ENCODE assay signal across 8 mouse cellular contexts in genomic region chr10:107272804-107273145, GRCm38 (mm10). TPM values are rescaled to one million over a fixed set of nuclear protein-coding genes. Genes with fewer than 3 reads are reported as not detected.
DNase-seq lines count a peak whose midpoint lies in the region; ATAC-seq and TF ChIP-seq lines count a peak whose summit lies in the region.

No protein-coding gene starts in this region.

- no peaks in the 10 kb centered on the region for H3K9me3 ChIP-seq in embryonic facial prominence, embryonic 10.5 days
- no peaks in the 10 kb centered on the region for H3K9me3 ChIP-seq in heart, postnatal 0 days (replicated peaks; ENCODE audit: control insufficient read depth, low read length)
- H3K9me3 ChIP-seq in liver, embryonic 14.5 days (ENCODE audit: control insufficient read depth, low read length): no peaks in the 10 kb centered on the region
- no peaks in the 10 kb centered on the region for H3K9me3 ChIP-seq in stomach, postnatal 0 days (ENCODE audit: control insufficient read depth, low read length)

- H3K36me3 ChIP-seq in embryonic facial prominence, embryonic 10.5 days (replicated peaks): no peaks in the 10 kb centered on the region
- no peaks in the 10 kb centered on the region for H3K36me3 ChIP-seq in heart, postnatal 0 days (replicated peaks; ENCODE audit: control insufficient read depth, insufficient read depth, low read length)
- no peaks in the 10 kb centered on the region for H3K36me3 ChIP-seq in liver, embryonic 14.5 days (replicated peaks; ENCODE audit: control insufficient read depth, insufficient read depth, low read depth)
- H3K36me3 ChIP-seq in stomach, postnatal 0 days (ENCODE audit: control insufficient read depth, insufficient read depth, low read length): no peaks in the 10 kb centered on the region

- H3K27ac ChIP-seq in embryonic facial prominence, embryonic 10.5 days (replicated peaks): 0 out of 2 replicates have a peak overlapping the region, but pooled peaks have one; percentile 76
- H3K27ac ChIP-seq in heart, postnatal 0 days (ENCODE audit: low read depth): no peak overlapping the region
- no peak overlapping the region for H3K27ac ChIP-seq in liver, embryonic 14.5 days
- H3K27ac ChIP-seq in stomach, postnatal 0 days (replicated peaks): no peak overlapping the region

- 0 out of 2 replicates have a peak overlapping the region, but pooled peaks have one; percentile 24 for H3K9ac ChIP-seq in heart, postnatal 0 days (replicated peaks; ENCODE audit: low read depth, low read length)
- H3K9ac ChIP-seq in liver, embryonic 14.5 days (replicated peaks): no peak overlapping the region
- H3K9ac ChIP-seq in stomach, postnatal 0 days (ENCODE audit: low read length): peak overlapping the region; percentile 56

- TF ChIP-seq EP300 in heart, postnatal 0 days (IDR thresholded peaks at IDR 0.05; ENCODE audit: low read depth): no peak
- no peak for TF ChIP-seq EP300 in liver, embryonic 14.5 days (IDR thresholded peaks at IDR 0.05; ENCODE audit: low read depth)
- no peak for TF ChIP-seq EP300 in stomach, postnatal 0 days (optimal IDR thresholded peaks at IDR 0.05)

- H3K4me3 ChIP-seq in embryonic facial prominence, embryonic 10.5 days: peak overlapping the region; percentile 79
- peak overlapping the region; percentile 54 for H3K4me3 ChIP-seq in heart, postnatal 0 days (ENCODE audit: low read depth, low read length)
- H3K4me3 ChIP-seq in liver, embryonic 14.5 days (ENCODE audit: insufficient read depth in 1 of 2, low read depth in 2 of 2, low read length in 2 of 2): peak overlapping the region; percentile 38 to 43
- peak overlapping the region; percentile 51 for H3K4me3 ChIP-seq in stomach, postnatal 0 days (ENCODE audit: low read depth, low read length)

- 7% methylated on average over 11 of the region's 11 CpGs for WGBS in embryonic facial prominence, embryonic 10.5 days
- 11% methylated on average over 11 of the region's 11 CpGs for WGBS in heart, postnatal 0 days
- WGBS in liver, embryonic 14.5 days (ENCODE audit: insufficient replicate concordance): 4% methylated on average over 11 of the region's 11 CpGs
- WGBS in stomach, postnatal 0 days: 10% methylated on average over 11 of the region's 11 CpGs

- H3K4me1 ChIP-seq in embryonic facial prominence, embryonic 10.5 days: peaks cover 13% of the 10 kb centered on the region; the same call in 1 of the 2 replicates
- no peaks in the 10 kb centered on the region for H3K4me1 ChIP-seq in heart, postnatal 0 days (ENCODE audit: control insufficient read depth, insufficient read depth)
- no peaks in the 10 kb centered on the region for H3K4me1 ChIP-seq in liver, embryonic 14.5 days (replicated peaks; ENCODE audit: control insufficient read depth in 2 of 2, insufficient read depth in 2 of 2, low read length in 1 of 2)
- no peaks in the 10 kb centered on the region for H3K4me1 ChIP-seq in stomach, postnatal 0 days (replicated peaks; ENCODE audit: control insufficient read depth, insufficient read depth)

- peaks cover 51% of the 10 kb centered on the region for H3K27me3 ChIP-seq in embryonic facial prominence, embryonic 10.5 days (replicated peaks; ENCODE audit: low read depth, poor library complexity, severe bottlenecking)
- peaks cover 28% of the 10 kb centered on the region for H3K27me3 ChIP-seq in heart, postnatal 0 days (ENCODE audit: control insufficient read depth, insufficient read depth, low read length)
- H3K27me3 ChIP-seq in liver, embryonic 14.5 days (ENCODE audit: control insufficient read depth, insufficient read depth, low read length): peaks cover 9% of the 10 kb centered on the region
- no peaks in the 10 kb centered on the region for H3K27me3 ChIP-seq in stomach, postnatal 0 days (ENCODE audit: control insufficient read depth, insufficient read depth, low read length)

- H3K4me2 ChIP-seq in heart, postnatal 0 days (ENCODE audit: low read depth, low read length): peak overlapping the region; percentile 90
- peak overlapping the region; percentile 37 for H3K4me2 ChIP-seq in liver, embryonic 14.5 days (ENCODE audit: low read depth)
- H3K4me2 ChIP-seq in stomach, postnatal 0 days (replicated peaks; ENCODE audit: low read depth): peak overlapping the region; percentile 92

- TF ChIP-seq CTCF in heart, postnatal 0 days (IDR thresholded peaks at IDR 0.05; ENCODE audit: low read depth): no peak
- TF ChIP-seq CTCF in liver, embryonic 14.5 days (IDR thresholded peaks at IDR 0.05; ENCODE audit: low read depth): no peak
- TF ChIP-seq CTCF in stomach, postnatal 0 days (IDR thresholded peaks at IDR 0.05; ENCODE audit: low read depth): no peak

- peak; percentile 39 for DNase-seq in kidney, postnatal 10 days
- DNase-seq in kidney, postnatal 25 days: no peak
- DNase-seq in embryonic facial prominence, embryonic 10.5 days (ENCODE audit: low spot score): no peak
- no peak for DNase-seq in heart, postnatal 0 days (ENCODE audit: low spot score)
- DNase-seq in liver, embryonic 14.5 days (ENCODE audit: low read depth in 3 of 3, low spot score in 3 of 3): peak in 1 of 3 experiments; percentile 0
- no peak for DNase-seq in stomach, postnatal 0 days (ENCODE audit: low spot score)

- no peak for ATAC-seq in heart, postnatal 0 days (ENCODE audit: insufficient read depth, low read depth)
- peak; percentile 37 for ATAC-seq in liver, embryonic 14.5 days (ENCODE audit: insufficient read depth)
- no peak for ATAC-seq in stomach, postnatal 0 days (ENCODE audit: low FRiP score, low TSS enrichment)
- ATAC-seq in megakaryocyte progenitor cell, adult 5-6 weeks (replicated peaks; ENCODE audit: poor library complexity): no peak
- ATAC-seq in activated CD4-positive, CD25-positive, alpha-beta regulatory T cell, adult 4 months: no peak

RNA-seq across cellular contexts. Expression of gene Lin7a, which starts 1.3 kb away (rescaled TPM):
- polyA plus RNA-seq in embryonic facial prominence, embryonic 10.5 days (2016; fragmentation: Nextera tagmentation; extraction: Ambion mirVana): 1.4 and 2.0 TPM in 2 replicates
- 1.3 and 8.2 TPM in 2 replicates for total RNA-seq in heart, postnatal 0 days (2014; rRNA removed; ENCODE audit: low replicate concordance)
- polyA plus RNA-seq in heart, postnatal 0 days (2015; fragmentation: Nextera tagmentation; extraction: Ambion mirVana): 0.80 and 1.00 TPM in 2 replicates
- polyA plus RNA-seq in liver, embryonic 14.5 days (2012; rRNA removed): 0.30 and 0.39 TPM in 2 replicates
- polyA plus RNA-seq in liver, embryonic 14.5 days (2014; fragmentation: Nextera tagmentation; extraction: Ambion mirVana): 0.78 and 0.88 TPM in 2 replicates
- 0.56 and 0.74 TPM in 2 replicates for polyA plus RNA-seq in stomach, postnatal 0 days (2015; fragmentation: Nextera tagmentation; extraction: Ambion mirVana)
- total RNA-seq in megakaryocyte progenitor cell, adult 5-6 weeks (2015): not detected in 2 replicates
- total RNA-seq in megakaryocyte progenitor cell, adult 5-6 weeks (2017): not detected in 2 replicates
- not detected for polyA plus RNA-seq in activated CD4-positive, CD25-positive, alpha-beta regulatory T cell, adult 4 months (2017; shearing (Covaris generic))

Comparison
In these comparisons a context has a peak if more than half of its experiments do, and no peak if none do; other contexts are left out.
1. H3K4me2 ChIP-seq: peak in every context shown above with its lines; median percentile 92 in stomach, postnatal 0 days; 90 in heart, postnatal 0 days; 37 in liver, embryonic 14.5 days.